Mouse (Mus musculus) E14TG2a.4 (cell line): Measurements from ENCODE around the gene Med27.

ENCODE experiments used
- CTCF ChIP-seq: conservative IDR thresholded peaks from 2 replicates; pipeline ENCODE4 v1.5.1; 2014; ENCODE audit warnings: low read length
- POU5F1 ChIP-seq: IDR thresholded peaks from 2 replicates; pipeline ENCODE4 v1.6.1; 2014; ENCODE audit warnings: low read length, borderline replicate concordance

GRCm38 (mm10) chr2:29528811-29529210 is 182.2 kb downstream of the Med27 start:
- TF ChIP-seq CTCF, result no peak
- no peak for TF ChIP-seq POU5F1
